Mouse (Mus musculus) monocyte, adult 5-6 weeks (primary cell): ENCODE results near the gene Dusp7. TPM values are rescaled to one million over a fixed set of nuclear protein-coding genes. Genes with fewer than 3 reads are reported as not detected.

ENCODE experiments used
- ATAC-seq: fragments of 153-309, 156-312 bp; replicated peaks from 2 replicates; pipeline ENCODE4 v1.8.0; 2017; ENCODE audit warnings: mild to moderate bottlenecking; ENCODE audit not compliant: low TSS enrichment, insufficient number of reproducible peaks, severe bottlenecking, poor library complexity, low FRiP score
- total RNA-seq: library from RNA; stranded (forward); fragments of 200-1000, 200-491, 200-594 nt; gene quantifications from 3 replicates; pipeline ENCODE4 v1.2.3, GENCODE M21; 2017

The Dusp7 gene
- total RNA-seq, 1 experiment from 2014 or later, result 8.7 TPM

- peak; percentile 48 for ATAC-seq
Measured at GRCm38 (mm10) chr9:106372431-106373412, 4.3 kb downstream of the Dusp7 start.

- ATAC-seq, result no peak
Measured at GRCm38 (mm10) chr9:106373973-106374372, 5.5 kb downstream of the Dusp7 start.

- no peak for ATAC-seq
Measured at GRCm38 (mm10) chr9:106377247-106377646, 8.8 kb downstream of the Dusp7 start.

GRCm38 (mm10) chr9:106378045-106378444 lies 9.6 kb downstream of the Dusp7 start:
- no peak for ATAC-seq

GRCm38 (mm10) chr9:106378753-106379152 lies 10.3 kb downstream of the Dusp7 start:
- ATAC-seq, result no peak

- peak; percentile 73 for ATAC-seq
Measured at GRCm38 (mm10) chr9:106386181-106386864, 17.9 kb downstream of the Dusp7 start.

- ATAC-seq, result 0 out of 2 replicates have a peak, but pooled peaks have one; percentile 40
Measured at GRCm38 (mm10) chr9:106392828-106393527, 24.5 kb downstream of the Dusp7 start.

GRCm38 (mm10) chr9:106393548-106393947 lies 25.1 kb downstream of the Dusp7 start:
- no peak for ATAC-seq

GRCm38 (mm10) chr9:106394649-106395602 lies 26.5 kb downstream of the Dusp7 start:
- 0 out of 2 replicates have a peak, but pooled peaks have one; percentile 34 for ATAC-seq

GRCm38 (mm10) chr9:106397733-106398132 lies 29.3 kb downstream of the Dusp7 start:
- ATAC-seq, result no peak

- no peak for ATAC-seq
Measured at GRCm38 (mm10) chr9:106398667-106399311, 30.4 kb downstream of the Dusp7 start.

GRCm38 (mm10) chr9:106399808-106400207 lies 31.4 kb downstream of the Dusp7 start:
- no peak for ATAC-seq

GRCm38 (mm10) chr9:106402149-106402548 lies 33.7 kb downstream of the Dusp7 start:
- no peak for ATAC-seq

- ATAC-seq, result no peak
Measured at GRCm38 (mm10) chr9:106402607-106403375, 34.4 kb downstream of the Dusp7 start.

- no peak for ATAC-seq
Measured at GRCm38 (mm10) chr9:106405275-106405674, 36.8 kb downstream of the Dusp7 start.

- no peak for ATAC-seq
Measured at GRCm38 (mm10) chr9:106406443-106407078, 38.1 kb downstream of the Dusp7 start.
